Mouse (Mus musculus): ENCODE results near the gene Grip2.

GRCm38 (mm10) chr6:91813611-91814010, 13.4 kb downstream of the Grip2 start:
- TF ChIP-seq CTCF (IDR thresholded peaks at IDR 0.05; ENCODE audit: insufficient read depth, low read depth, low read length) (no peak), POLR2A (IDR thresholded peaks at IDR 0.05; ENCODE audit: insufficient read depth, low read depth, low read length) (no peak)

Measured in olfactory bulb, adult 2 months (tissue).